Mouse (Mus musculus) telencephalon, adult 2 months (tissue): ENCODE measurements around the gene Wdr46.

Experiments used
- DNase-seq: peaks from one replicate; pipeline ENCODE4 v3.0.0-alpha.2; 2011; ENCODE audit warnings: low read depth, low spot score

Gene Wdr46

DNA sequence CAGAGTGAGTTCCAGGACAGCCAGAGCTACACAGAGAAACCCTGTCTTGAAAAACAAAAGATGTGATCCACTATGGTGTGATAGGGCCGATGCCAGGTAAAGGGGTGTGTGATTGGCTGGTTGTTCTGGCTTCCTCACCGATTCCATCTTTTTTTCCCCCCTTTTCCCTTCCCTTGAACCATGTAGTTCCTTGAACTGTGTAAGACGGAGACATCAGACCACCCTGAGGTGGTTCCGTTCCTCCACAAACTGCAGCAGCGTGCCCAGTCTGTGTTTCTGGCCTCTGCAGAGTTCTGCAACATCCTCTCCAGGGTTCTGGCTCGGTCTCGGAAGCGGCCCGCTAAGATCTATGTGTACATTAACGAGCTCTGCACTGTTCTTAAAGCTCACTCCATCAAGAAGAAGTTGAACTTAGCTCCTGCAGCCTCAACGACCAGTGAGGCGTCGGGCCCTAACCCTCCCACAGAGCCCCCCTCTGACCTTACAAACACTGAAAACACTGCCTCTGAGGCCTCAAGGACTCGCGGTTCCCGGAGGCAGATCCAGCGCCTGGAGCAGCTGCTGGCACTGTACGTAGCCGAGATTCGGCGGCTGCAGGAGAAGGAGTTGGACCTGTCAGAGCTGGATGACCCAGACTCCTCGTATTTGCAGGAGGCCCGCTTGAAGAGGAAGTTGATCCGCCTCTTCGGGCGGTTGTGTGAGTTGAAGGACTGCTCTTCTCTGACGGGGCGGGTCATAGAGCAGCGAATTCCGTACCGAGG lies 29.2 kb upstream of the Wdr46 start:
- DNase-seq, result no peak

- no peak for DNase-seq
Measured at GRCm38 (mm10) chr17:33911813-33912414, 28.5 kb upstream of the Wdr46 start.

- no peak for DNase-seq
Measured at GRCm38 (mm10) chr17:33913264-33913663, 27.2 kb upstream of the Wdr46 start.

GRCm38 (mm10) chr17:33913905-33914304 lies 26.6 kb upstream of the Wdr46 start:
- no peak for DNase-seq

DNA sequence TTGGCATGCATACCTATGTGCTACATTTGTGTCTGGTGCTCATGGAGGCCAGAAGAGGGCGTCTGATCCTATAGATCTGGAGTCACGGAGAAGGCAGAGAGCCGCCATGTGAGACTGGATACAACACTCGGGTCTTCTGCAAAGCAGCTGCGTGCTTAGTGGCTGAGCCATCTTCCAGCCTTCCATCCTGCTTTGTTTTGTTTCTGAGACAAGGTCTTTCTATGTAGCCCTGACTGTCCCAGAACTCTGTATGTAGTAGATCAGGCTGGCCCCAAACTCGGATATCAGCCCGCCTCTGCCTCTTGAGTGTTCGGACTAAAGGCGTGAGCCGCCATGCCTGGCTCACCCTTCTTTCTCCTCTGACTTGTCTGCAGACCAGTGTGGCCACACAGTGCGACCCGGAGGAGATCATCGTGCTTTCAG lies 25.5 kb upstream of the Wdr46 start:
- DNase-seq, result no peak

DNA sequence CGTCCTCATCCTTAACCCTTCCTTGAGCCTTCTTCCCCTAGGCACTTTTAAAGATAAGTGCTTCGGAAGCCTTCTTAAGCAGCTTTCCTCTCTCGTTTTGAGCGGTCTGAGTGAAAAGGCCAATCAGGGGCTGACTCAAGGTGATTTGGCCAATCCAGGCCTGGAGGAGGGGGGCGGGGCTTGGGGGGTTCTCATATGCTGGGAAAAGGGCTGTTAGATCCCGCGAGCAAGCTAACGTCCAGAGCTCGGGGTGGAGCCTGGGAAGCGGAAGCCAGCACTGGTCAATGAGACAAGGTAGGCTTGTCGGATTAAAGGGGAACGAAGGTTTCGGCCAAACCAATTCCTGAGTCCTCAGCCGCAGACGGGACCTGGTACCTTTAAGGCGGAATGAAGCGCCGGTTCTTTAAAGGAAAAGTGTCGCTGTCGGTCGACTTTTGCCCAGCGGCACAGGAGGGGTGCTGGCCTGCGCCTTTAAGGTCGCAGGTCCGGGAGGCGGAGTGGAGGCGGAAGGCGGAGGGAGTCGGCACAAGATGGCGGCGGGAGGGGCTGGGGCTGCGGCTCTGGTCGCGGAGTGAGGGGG lies 24.7 kb upstream of the Wdr46 start, which contains the start of the genes Tapbp and Zbtb22:
Gene Tapbp, plus strand, starts transcription at position 229 of the 580 bp plus-strand sequence.
Gene Zbtb22, plus strand, starts transcription at position 234 of the 580 bp plus-strand sequence.
- peak; percentile 99 for DNase-seq

DNA sequence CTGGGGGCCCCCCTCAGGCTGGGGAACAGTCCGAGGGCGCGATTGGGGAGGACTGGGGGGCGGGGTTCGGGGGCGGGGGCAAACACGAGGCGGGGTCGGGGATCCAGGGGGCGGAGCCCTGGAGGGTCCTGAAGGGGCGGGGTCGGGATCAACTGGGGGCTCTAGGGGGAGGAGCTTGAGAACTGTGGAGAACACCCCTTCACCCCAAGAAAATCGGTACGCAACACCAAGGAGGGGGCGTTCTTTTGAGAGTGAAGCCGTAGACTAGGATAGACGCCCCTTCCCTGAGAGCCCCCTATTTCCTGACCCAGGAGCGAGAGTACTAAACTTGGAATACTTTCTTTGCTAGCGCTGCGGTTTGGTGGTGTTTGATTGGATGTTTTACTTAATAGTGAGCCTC lies 24.2 kb upstream of the Wdr46 start:
- no peak for DNase-seq

DNA sequence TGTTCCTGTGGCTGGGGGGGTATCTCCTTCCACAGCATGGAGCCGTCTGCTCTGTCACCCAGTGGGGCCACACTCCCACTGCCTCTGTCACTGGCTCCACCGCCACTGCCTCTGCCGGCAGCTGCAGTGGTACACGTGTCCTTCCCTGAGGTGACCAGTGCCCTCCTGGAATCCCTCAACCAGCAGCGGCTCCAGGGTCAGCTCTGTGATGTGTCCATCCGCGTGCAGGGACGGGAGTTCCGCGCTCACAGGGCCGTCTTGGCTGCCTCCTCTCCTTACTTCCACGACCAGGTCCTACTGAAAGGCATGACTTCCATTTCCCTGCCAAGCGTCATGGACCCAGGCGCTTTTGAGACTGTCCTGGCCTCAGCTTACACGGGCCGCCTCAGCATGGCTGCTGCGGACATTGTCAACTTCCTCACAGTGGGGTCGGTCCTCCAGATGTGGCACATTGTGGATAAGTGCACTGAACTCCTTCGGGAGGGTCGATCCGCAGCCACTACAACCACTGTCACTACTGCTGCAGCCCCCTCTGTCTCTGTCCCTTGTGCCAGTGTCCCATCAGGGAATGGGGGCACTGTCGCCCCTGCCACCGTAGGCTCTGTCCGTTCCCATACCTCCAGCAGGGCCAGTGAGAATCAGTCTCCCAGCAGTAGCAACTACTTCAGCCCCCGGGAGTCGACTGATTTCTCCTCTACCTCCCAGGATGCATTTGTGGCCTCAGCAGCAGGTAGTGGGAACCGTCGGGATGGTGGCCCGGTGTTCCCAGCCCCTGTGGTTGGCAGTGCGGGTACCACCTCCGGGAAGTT lies 23.4 kb upstream of the Wdr46 start:
- DNase-seq, result no peak

- no peak for DNase-seq
Measured at GRCm38 (mm10) chr17:33917656-33918292, 22.7 kb upstream of the Wdr46 start.

GRCm38 (mm10) chr17:33918293-33919203 lies 21.9 kb upstream of the Wdr46 start:
- DNase-seq, result no peak

- no peak for DNase-seq
Measured at GRCm38 (mm10) chr17:33919351-33920281, 20.8 kb upstream of the Wdr46 start.

- DNase-seq, result no peak
Measured at GRCm38 (mm10) chr17:33920282-33921097, 20.0 kb upstream of the Wdr46 start.

- DNase-seq, result no peak
Measured at GRCm38 (mm10) chr17:33921361-33921760, 19.1 kb upstream of the Wdr46 start.

DNA sequence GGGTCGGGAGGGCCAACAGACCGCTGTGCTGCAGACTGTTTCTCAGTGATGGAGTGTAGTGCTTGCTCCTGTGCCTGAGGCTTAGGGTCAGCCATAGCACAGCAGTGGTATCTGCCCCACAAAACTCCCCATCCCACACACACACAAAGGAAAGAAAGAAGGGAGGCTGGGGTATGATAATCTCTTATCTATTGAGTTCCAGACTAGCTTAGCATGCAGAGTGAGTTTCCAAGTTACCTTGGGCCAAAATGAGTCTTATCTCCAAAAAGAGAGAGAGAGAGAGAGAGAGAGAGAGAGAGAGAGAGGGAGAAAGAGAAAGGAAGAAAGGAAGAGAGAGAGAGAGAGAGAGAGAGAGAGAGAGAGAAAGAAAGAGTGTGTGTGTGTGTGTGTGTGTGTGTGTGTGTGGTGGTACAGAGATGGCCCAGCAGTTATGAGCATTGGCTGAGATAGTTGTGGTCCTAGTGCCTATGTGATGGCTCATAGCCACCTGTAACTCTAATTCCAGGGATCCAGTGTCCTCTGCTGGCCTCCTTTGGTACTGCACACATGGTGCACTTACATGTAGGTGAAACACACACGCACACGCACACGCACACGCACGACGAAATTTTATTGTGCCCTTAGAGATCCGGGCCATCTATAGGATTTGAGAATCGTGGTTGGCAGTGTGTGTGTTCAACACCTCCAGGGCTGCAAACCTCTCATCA lies 15.7 kb upstream of the Wdr46 start:
- no peak for DNase-seq

DNA sequence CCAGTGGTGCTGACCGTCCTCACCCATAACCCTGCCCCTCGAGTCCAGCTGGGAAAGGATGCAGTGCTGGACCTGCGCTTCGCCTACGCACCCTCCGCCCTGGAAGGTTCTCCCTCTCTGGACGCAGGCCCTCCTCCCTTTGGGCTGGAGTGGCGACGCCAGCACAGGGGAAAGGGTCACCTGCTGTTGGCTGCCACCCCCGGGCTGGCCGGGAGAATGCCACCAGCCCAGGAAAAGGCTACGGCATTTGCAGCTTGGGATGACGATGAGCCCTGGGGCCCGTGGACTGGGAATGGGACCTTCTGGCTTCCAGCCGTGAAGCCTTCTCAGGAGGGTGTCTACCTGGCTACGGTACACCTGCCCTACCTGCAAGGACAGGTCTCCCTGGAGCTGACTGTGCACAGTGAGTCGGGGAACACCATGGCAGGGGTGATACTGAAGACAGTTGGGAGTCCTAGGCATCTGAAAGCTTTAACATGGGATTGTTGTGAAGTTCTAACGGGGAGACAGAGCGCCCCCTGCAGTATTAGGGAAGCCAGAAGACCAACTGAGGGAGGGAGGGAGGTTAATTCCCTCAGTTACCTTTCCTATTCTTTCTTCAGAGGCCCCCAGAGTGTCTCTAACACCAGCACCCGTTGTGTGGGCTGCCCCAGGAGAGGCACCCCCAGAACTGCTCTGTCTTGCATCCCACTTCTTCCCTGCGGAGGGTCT lies 14.9 kb upstream of the Wdr46 start:
- no peak for DNase-seq

DNA sequence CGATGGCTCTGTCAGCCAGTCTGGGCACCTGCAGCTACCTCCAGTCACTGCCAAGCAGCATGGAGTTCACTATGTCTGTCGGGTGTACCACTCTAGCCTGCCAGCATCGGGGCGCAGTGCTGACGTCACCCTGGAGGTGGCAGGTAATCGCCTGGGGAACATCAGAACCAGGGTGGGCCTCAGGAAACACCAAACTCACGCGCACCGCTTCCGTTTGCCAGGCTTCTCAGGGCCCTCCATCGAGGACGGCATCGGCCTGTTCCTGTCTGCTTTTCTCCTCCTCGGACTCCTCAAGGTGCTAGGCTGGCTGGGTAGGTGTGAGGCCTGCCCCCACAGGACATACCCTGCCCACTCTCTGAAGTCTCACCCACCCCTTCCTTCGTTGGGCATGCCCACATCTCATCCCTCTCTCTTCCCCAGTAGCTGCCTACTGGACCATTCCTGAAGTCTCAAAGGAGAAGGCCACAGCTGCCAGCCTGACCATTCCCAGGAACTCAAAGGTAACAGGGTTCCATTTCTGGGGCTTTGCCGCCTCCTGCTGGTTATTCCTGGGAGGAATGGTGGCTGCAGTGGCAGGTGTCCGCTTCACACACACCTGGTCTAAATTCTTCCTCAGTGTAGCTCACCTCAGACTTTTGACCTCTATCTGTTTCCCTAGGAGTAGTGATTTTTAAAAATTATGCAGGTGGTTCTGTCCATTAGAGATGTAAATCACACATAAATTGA lies 14.1 kb upstream of the Wdr46 start:
- DNase-seq, result no peak
